Mouse (Mus musculus): ENCODE measurements around the gene Dclk2. TPM values are rescaled to one million over a fixed set of nuclear protein-coding genes. Genes with fewer than 3 reads are reported as not detected.

Gene Dclk2
- polyA plus RNA-seq, 1 experiment from 2014 or later, result 3.4 TPM

DNA sequence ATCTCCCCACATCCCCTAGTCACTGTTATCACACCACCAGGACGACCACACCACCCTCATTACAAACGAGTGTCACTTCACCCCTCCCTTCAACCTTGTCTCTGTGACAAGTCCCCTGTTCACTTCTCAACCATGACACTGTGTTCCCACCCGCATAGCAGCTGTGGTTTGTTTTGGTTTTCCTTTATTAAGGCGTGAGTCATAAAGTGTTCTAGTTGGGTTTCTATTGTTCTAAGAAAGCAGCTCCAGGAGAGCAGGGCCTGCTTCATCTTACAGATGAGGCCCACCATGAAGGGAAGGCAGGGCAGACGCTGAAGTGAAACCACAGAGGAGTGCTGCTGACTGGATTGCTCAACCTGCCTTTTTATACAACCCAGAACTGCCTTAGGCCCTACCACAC is 83.3 kb downstream of the Dclk2 start:
- no peak for ATAC-seq (replicated peaks; ENCODE audit: low FRiP score)
- WGBS, result 33% methylated on average over 5 of the region's 5 CpGs
- H3K9ac ChIP-seq, result no peak overlapping the region
- H3K4me2 ChIP-seq, result no peak overlapping the region
- H3K27ac ChIP-seq, result no peak overlapping the region
- H3K36me3 ChIP-seq, result no peaks in the 10 kb centered on the region
- H3K9me3 ChIP-seq (replicated peaks), result no peaks in the 10 kb centered on the region
- no peak overlapping the region for H3K4me3 ChIP-seq (replicated peaks)
- H3K4me1 ChIP-seq, result peaks cover 3% of the 10 kb centered on the region; the same call in 1 of the 2 replicates
- H3K27me3 ChIP-seq, result no peaks in the 10 kb centered on the region

- H3K27me3 ChIP-seq, result no peaks in the 10 kb centered on the region
- no peak overlapping the region for H3K4me2 ChIP-seq
- 93% methylated on average over 4 of the region's 4 CpGs for WGBS
- H3K9me3 ChIP-seq (replicated peaks), result no peaks in the 10 kb centered on the region
- no peak for ATAC-seq (replicated peaks; ENCODE audit: low FRiP score)
- no peak overlapping the region for H3K9ac ChIP-seq
- no peak overlapping the region for H3K27ac ChIP-seq
- H3K36me3 ChIP-seq, result no peaks in the 10 kb centered on the region
- H3K4me3 ChIP-seq (replicated peaks), result no peak overlapping the region
- H3K4me1 ChIP-seq, result peaks cover 3% of the 10 kb centered on the region; the same call in 1 of the 2 replicates
Observed at GRCm38 (mm10) chr3:86835180-86835579, 85.5 kb downstream of the Dclk2 start.

- 84% methylated on average over 7 of the region's 7 CpGs for WGBS
- Histone ChIP-seq H3K9me3 (replicated peaks) (no peaks in the 10 kb centered on the region), H3K4me2 (no peak overlapping the region), H3K9ac (no peak overlapping the region), H3K27ac (no peak overlapping the region), H3K4me3 (replicated peaks) (no peak overlapping the region), H3K27me3 (no peaks in the 10 kb centered on the region), H3K36me3 (no peaks in the 10 kb centered on the region), H3K4me1 (peaks cover 3% of the 10 kb centered on the region; the same call in 1 of the 2 replicates)
- ATAC-seq (replicated peaks; ENCODE audit: low FRiP score), result no peak
Observed at GRCm38 (mm10) chr3:86834341-86834740, 86.3 kb downstream of the Dclk2 start.

DNA sequence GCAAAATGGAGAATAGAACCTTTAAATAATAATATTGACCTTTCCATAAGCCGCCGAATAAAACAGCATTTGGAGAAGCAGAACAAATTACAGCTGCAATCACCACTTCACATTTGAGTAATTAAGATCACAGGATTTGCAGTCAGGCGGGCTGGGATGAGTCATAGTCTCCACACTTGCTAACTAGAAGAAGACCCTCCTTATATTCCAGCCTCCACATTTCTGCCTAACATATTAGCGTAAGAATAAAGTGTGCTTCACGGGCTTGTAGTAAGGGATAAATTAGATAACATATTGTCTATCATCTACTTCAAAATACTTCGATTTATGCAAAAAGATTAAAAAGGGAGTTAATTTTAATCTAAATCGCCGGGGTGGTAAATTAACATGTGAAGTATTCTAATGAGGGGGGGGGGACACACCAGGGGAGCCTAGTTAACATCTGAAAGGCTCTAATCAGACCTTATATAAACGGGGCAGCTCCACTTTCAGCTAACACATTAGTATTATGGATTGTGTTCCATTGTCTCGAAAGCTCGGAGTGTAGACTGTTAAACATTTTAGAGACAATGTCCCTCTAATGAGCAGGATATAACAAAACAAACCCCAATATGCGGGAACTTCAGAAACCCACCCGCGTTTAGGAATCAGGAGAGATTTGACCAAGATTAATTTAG is 87.9 kb downstream of the Dclk2 start:
- Histone ChIP-seq H3K4me2 (no peak overlapping the region), H3K36me3 (no peaks in the 10 kb centered on the region), H3K27me3 (no peaks in the 10 kb centered on the region), H3K27ac (no peak overlapping the region), H3K9me3 (replicated peaks) (no peaks in the 10 kb centered on the region), H3K4me1 (peaks cover 3% of the 10 kb centered on the region; the same call in 1 of the 2 replicates), H3K4me3 (replicated peaks) (no peak overlapping the region), H3K9ac (no peak overlapping the region)
- ATAC-seq (replicated peaks; ENCODE audit: low FRiP score), result no peak
- WGBS, result 31% methylated on average over 14 of the region's 14 CpGs

GRCm38 (mm10) chr3:86832115-86832514 is 88.5 kb downstream of the Dclk2 start:
- 53% methylated on average over 8 of the region's 8 CpGs for WGBS
- H3K4me1 ChIP-seq, result no peaks in the 10 kb centered on the region; the same call in 1 of the 2 replicates
- no peaks in the 10 kb centered on the region for H3K36me3 ChIP-seq
- no peaks in the 10 kb centered on the region for H3K9me3 ChIP-seq (replicated peaks)
- H3K27me3 ChIP-seq, result no peaks in the 10 kb centered on the region
- no peak overlapping the region for H3K27ac ChIP-seq
- H3K4me3 ChIP-seq (replicated peaks), result no peak overlapping the region
- no peak for ATAC-seq (replicated peaks; ENCODE audit: low FRiP score)
- no peak overlapping the region for H3K4me2 ChIP-seq
- H3K9ac ChIP-seq, result no peak overlapping the region

GRCm38 (mm10) chr3:86827506-86827905 is 93.1 kb downstream of the Dclk2 start:
- WGBS, result 91% methylated on average over 3 of the region's 3 CpGs
- Histone ChIP-seq H3K4me3 (replicated peaks) (no peak overlapping the region), H3K4me1 (no peaks in the 10 kb centered on the region; the same call in 1 of the 2 replicates), H3K4me2 (no peak overlapping the region), H3K27me3 (no peaks in the 10 kb centered on the region), H3K9me3 (replicated peaks) (no peaks in the 10 kb centered on the region), H3K36me3 (no peaks in the 10 kb centered on the region), H3K9ac (no peak overlapping the region), H3K27ac (no peak overlapping the region)
- ATAC-seq (replicated peaks; ENCODE audit: low FRiP score), result no peak

DNA sequence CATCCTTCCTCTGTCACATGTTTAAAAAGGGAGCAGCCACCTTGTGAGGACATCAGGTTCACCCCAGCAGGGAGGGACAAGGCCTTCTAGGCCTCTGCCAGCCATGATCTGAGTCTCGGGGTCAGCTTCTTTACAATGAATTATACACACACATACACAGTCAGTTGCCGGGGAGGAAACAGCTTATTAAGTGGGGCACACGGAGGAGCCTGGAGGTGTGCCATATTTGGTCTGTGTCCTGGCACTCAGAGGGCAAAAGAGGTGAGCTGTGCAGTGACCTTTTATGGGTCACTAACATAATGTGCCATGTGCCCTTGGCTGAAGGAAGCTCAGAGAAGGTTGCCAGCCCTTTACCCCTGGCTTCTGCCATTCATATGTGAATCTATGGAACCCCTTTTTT is 99.3 kb downstream of the Dclk2 start:
- Histone ChIP-seq H3K4me3 (replicated peaks) (no peak overlapping the region), H3K9ac (no peak overlapping the region), H3K27ac (no peak overlapping the region), H3K4me1 (peaks cover 22% of the 10 kb centered on the region), H3K27me3 (no peaks in the 10 kb centered on the region), H3K9me3 (replicated peaks) (no peaks in the 10 kb centered on the region), H3K4me2 (no peak overlapping the region), H3K36me3 (no peaks in the 10 kb centered on the region)
- 42% methylated on average over 3 of the region's 3 CpGs for WGBS
- ATAC-seq (replicated peaks; ENCODE audit: low FRiP score), result no peak

DNA sequence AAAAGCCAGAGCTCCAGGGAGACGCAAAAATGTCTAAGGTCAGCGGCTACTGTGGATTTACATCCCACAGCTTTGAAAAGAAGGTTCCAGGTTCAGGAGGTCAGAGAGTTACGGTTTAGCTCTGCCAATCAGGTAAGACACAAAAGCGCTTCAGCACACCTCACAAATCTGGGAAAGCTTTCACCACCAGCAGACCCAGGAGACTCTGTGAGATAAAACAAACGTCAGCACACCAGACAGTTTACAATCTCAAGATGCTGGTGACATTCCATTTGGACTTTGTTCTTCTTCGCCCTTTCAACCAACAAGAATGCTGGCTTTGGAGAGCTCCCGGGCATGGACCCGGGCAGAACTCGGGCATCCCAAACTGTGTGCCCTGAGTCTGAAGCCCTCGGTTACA is 100.3 kb downstream of the Dclk2 start:
- peak overlapping the region; percentile 0; the same call in 1 of the 2 replicates for H3K4me2 ChIP-seq
- ATAC-seq (replicated peaks; ENCODE audit: low FRiP score), result no peak
- 32% methylated on average over 10 of the region's 10 CpGs for WGBS
- no peaks in the 10 kb centered on the region for H3K9me3 ChIP-seq (replicated peaks)
- no peak overlapping the region for H3K27ac ChIP-seq
- H3K4me1 ChIP-seq, result peaks cover 22% of the 10 kb centered on the region
- no peaks in the 10 kb centered on the region for H3K36me3 ChIP-seq
- H3K4me3 ChIP-seq (replicated peaks), result no peak overlapping the region
- no peaks in the 10 kb centered on the region for H3K27me3 ChIP-seq
- H3K9ac ChIP-seq, result no peak overlapping the region

- Histone ChIP-seq H3K4me1 (peaks cover 22% of the 10 kb centered on the region), H3K4me3 (replicated peaks) (no peak overlapping the region), H3K27ac (no peak overlapping the region), H3K4me2 (no peak overlapping the region), H3K36me3 (no peaks in the 10 kb centered on the region), H3K27me3 (no peaks in the 10 kb centered on the region), H3K9ac (no peak overlapping the region), H3K9me3 (replicated peaks) (no peaks in the 10 kb centered on the region)
- ATAC-seq (replicated peaks; ENCODE audit: low FRiP score), result no peak
- WGBS, result 87% methylated on average over 6 of the region's 6 CpGs
Observed at GRCm38 (mm10) chr3:86819372-86819771, 101.3 kb downstream of the Dclk2 start.

- H3K4me2 ChIP-seq, result no peak overlapping the region
- no peak overlapping the region for H3K4me3 ChIP-seq (replicated peaks)
- H3K9ac ChIP-seq, result no peak overlapping the region
- H3K4me1 ChIP-seq, result peaks cover 22% of the 10 kb centered on the region
- H3K9me3 ChIP-seq (replicated peaks), result no peaks in the 10 kb centered on the region
- no peaks in the 10 kb centered on the region for H3K27me3 ChIP-seq
- H3K27ac ChIP-seq, result no peak overlapping the region
- 74% methylated on average over 13 of the region's 13 CpGs for WGBS
- ATAC-seq (replicated peaks; ENCODE audit: low FRiP score), result no peak
- H3K36me3 ChIP-seq, result no peaks in the 10 kb centered on the region
Observed at GRCm38 (mm10) chr3:86818001-86818585, 102.6 kb downstream of the Dclk2 start.

DNA sequence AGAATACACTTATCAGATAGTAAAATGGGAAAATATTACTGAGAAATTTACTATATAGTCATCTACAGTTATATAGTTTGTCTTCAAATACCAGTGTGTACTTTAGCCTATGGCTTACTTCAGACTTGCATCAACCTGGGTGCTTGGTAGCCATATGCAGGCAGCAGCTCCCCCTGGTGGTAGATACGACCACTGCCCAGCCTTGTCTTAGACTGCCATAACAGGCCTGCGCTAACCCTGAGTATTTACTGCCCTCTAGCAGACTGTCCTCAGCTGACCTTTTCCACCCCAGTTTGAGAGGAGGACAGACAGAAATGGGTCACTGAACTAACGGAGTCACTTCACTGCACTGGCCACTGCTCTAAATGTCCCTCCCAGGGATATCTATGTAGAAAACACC is 108.0 kb downstream of the Dclk2 start:
- ATAC-seq (replicated peaks; ENCODE audit: low FRiP score), result peak; percentile 85; the same call in 1 of the 2 replicates
- no peak overlapping the region for H3K4me2 ChIP-seq
- no peak overlapping the region for H3K4me3 ChIP-seq (replicated peaks)
- H3K4me1 ChIP-seq, result no peaks in the 10 kb centered on the region
- 19% methylated on average over 3 of the region's 3 CpGs for WGBS
- no peaks in the 10 kb centered on the region for H3K9me3 ChIP-seq (replicated peaks)
- H3K27ac ChIP-seq, result no peak overlapping the region
- H3K27me3 ChIP-seq, result no peaks in the 10 kb centered on the region
- no peak overlapping the region for H3K9ac ChIP-seq
- no peaks in the 10 kb centered on the region for H3K36me3 ChIP-seq

DNA sequence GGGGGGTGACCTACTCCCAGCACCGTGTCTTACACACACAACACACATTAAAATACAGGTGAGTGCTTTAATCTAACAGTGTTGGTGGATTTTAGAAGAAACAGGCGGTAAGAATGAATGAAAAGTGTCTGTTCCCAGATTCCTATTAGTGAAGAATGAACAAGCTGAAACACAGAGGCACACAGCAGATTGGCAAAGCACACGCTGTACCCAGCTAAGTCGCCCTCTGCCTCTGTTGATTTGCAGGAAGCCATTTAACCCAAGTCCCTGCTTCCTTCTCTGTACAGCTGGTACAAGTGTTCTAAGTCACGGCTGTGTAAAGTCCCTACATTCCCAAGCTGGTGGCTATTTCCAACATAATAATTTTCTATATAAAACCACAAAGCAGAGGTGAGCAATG is 109.7 kb downstream of the Dclk2 start:
- H3K9ac ChIP-seq, result no peak overlapping the region
- WGBS, result 86% methylated on average over 5 of the region's 5 CpGs
- no peaks in the 10 kb centered on the region for H3K4me1 ChIP-seq
- H3K27me3 ChIP-seq, result no peaks in the 10 kb centered on the region
- no peak overlapping the region for H3K4me3 ChIP-seq (replicated peaks)
- no peak overlapping the region for H3K4me2 ChIP-seq
- no peak for ATAC-seq (replicated peaks; ENCODE audit: low FRiP score)
- H3K27ac ChIP-seq, result no peak overlapping the region
- H3K9me3 ChIP-seq (replicated peaks), result no peaks in the 10 kb centered on the region
- no peaks in the 10 kb centered on the region for H3K36me3 ChIP-seq
